Mouse (Mus musculus) left cerebral cortex, postnatal 10 days (tissue): ENCODE data around the gene Clic1. TPM values are rescaled to one million over a fixed set of nuclear protein-coding genes. Genes with fewer than 3 reads are reported as not detected.

Experiments
- DNase-seq, 2 experiments: peaks; one replicate each; pipeline ENCODE4 v3.0.0; 2021 to 2022; ENCODE audit warnings: low spot score in 2 of 2, mixed read lengths in 1 of 2; ENCODE audit errors: extremely low spot score in 1 of 2
- intact Hi-C: fragments of 180-260 bp; cut with DNase I; formaldehyde crosslinking; loops from one replicate; pipeline ENCODE4 v1.15.1; 2025
- total RNA-seq, 2 experiments: library from RNA; stranded (reverse); gene quantifications; 2 replicates each; pipeline ENCODE4 v1.2.3; 2021

The Clic1 gene
- total RNA-seq, 2 experiments from 2014 or later, result 14.3 to 15.8 TPM

GRCm38 (mm10) chr17:35103221-35103690, 53.5 kb downstream of the Clic1 start:
- no peak for DNase-seq
- intact Hi-C loops, result no loop called here

- intact Hi-C loops, result no loop called here
- no peak for DNase-seq
These were observed 54.3 kb downstream of the Clic1 start for GRCm38 (mm10) chr17:35104079-35104478.

GRCm38 (mm10) chr17:35104754-35105153, 55.0 kb downstream of the Clic1 start:
- intact Hi-C loops, result loop anchor here (5.0 kb wide), 1 partner anchor 82 kb away; no protein-coding TSS in a partner anchor

GRCm38 (mm10) chr17:35105740-35106389, 56.1 kb downstream of the Clic1 start:
- intact Hi-C loops, result loop anchor here (5.0 kb wide), 1 partner anchor 84 kb away; no protein-coding TSS in a partner anchor
- no peak for DNase-seq

More at GRCm38 (mm10) chr17:35104754-35105153, 55.0 kb downstream of the Clic1 start:
- DNase-seq, result no peak

- DNase-seq, result no peak
- intact Hi-C loops, result loop anchor here (5.0 kb wide), 1 partner anchor 84 kb away; no protein-coding TSS in a partner anchor
These were observed 56.8 kb downstream of the Clic1 start for GRCm38 (mm10) chr17:35106522-35106921.

GRCm38 (mm10) chr17:35108097-35108496, 58.3 kb downstream of the Clic1 start, which contains the start of gene Ly6g5c:
Gene Ly6g5c, plus strand, starts transcription at chr17:35108279.
- no peak for DNase-seq
- intact Hi-C loops, result loop anchor here (5.0 kb wide), 1 partner anchor 86 kb away; no protein-coding TSS in a partner anchor

Other genes with a start within 250 kb of the Clic1 start
- gene Cyp21a1, start 245.4 kb upstream of the Clic1 start, total RNA-seq, result not detected
- 10 to 100 TPM; 57.4 to 69.4 TPM for gene Stk19, start 213.0 kb upstream of the Clic1 start, total RNA-seq
- 10 to 100 TPM; 31.2 to 33.1 TPM for gene Dxo, start 212.9 kb upstream of the Clic1 start, total RNA-seq
- 10 to 100 TPM; 66.7 to 78.0 TPM for gene Skiv2l, start 199.8 kb upstream of the Clic1 start, total RNA-seq
- 10 to 100 TPM; 28.1 to 28.4 TPM for gene Nelfe, start 199.6 kb upstream of the Clic1 start, total RNA-seq
- under 1 TPM; 0.51 to 0.62 TPM for gene Cfb, start 187.4 kb upstream of the Clic1 start, total RNA-seq
- gene Zbtb12, start 170.5 kb upstream of the Clic1 start, total RNA-seq, result 1 to 10 TPM; 6.3 to 6.8 TPM
- not detected for gene Gm20547, start 167.9 kb upstream of the Clic1 start, total RNA-seq
- 1 to 10 TPM; 2.1 to 2.9 TPM for gene C2, start 151.7 kb upstream of the Clic1 start, total RNA-seq
- gene Ehmt2, start 151.5 kb upstream of the Clic1 start, total RNA-seq, result 100 to 1,000 TPM; 174 to 181 TPM
- under 1 TPM; 0.14 to 0.30 TPM for gene Slc44a4, start 135.5 kb upstream of the Clic1 start, total RNA-seq
- gene Neu1, start 118.7 kb upstream of the Clic1 start, total RNA-seq, result 10 to 100 TPM; 23.8 to 27.3 TPM
- 1 to 10 TPM; 1.2 to 2.0 TPM for gene Hspa1b, start 90.7 kb upstream of the Clic1 start, total RNA-seq
- gene Gm20481, start 80.1 kb upstream of the Clic1 start, total RNA-seq, result not detected
- 1 to 10 TPM; 3.0 to 5.4 TPM for gene Hspa1a, start 77.8 kb upstream of the Clic1 start, total RNA-seq
- gene Hspa1l, start 77.3 kb upstream of the Clic1 start, total RNA-seq, result under 1 TPM in 1 of 2 experiments, not detected in 1; 0.20 TPM
- gene Lsm2, start 68.1 kb upstream of the Clic1 start, total RNA-seq, result 10 to 100 TPM; 25.4 to 27.2 TPM
- 10 to 100 TPM; 55.1 to 56.7 TPM for gene Vars, start 49.0 kb upstream of the Clic1 start, total RNA-seq
- gene Vwa7, start 33.4 kb upstream of the Clic1 start, total RNA-seq, result under 1 TPM; 0.18 to 0.19 TPM
- 1 to 10 TPM in 1 of 2 experiments, under 1 TPM in 1; 0.83 to 1.0 TPM for gene Sapcd1, start 21.9 kb upstream of the Clic1 start, total RNA-seq
- under 1 TPM; 0.81 to 0.97 TPM for gene Msh5, start 3.2 kb upstream of the Clic1 start, total RNA-seq
- 10 to 100 TPM; 26.3 to 31.1 TPM for gene Ddah2, start 9.1 kb downstream of the Clic1 start, total RNA-seq
- not detected for gene Ly6g6c, start 15.4 kb downstream of the Clic1 start, total RNA-seq
- not detected for gene Mpig6b, start 16.2 kb downstream of the Clic1 start, total RNA-seq
- gene Ly6g6e, start 26.9 kb downstream of the Clic1 start, total RNA-seq, result 1 to 10 TPM; 1.6 to 2.3 TPM
- gene Ly6g6d, start 28.1 kb downstream of the Clic1 start, total RNA-seq, result 1 to 10 TPM in 1 of 2 experiments, not detected in 1; 1.1 TPM
- gene Ly6g6f, start 35.6 kb downstream of the Clic1 start, total RNA-seq, result not detected
- 10 to 100 TPM; 84.4 to 91.5 TPM for gene Abhd16a, start 39.3 kb downstream of the Clic1 start, total RNA-seq
- gene Ly6g5c, start 58.3 kb downstream of the Clic1 start, total RNA-seq, result not detected
- under 1 TPM; 0.58 to 0.81 TPM for gene Ly6g5b, start 65.5 kb downstream of the Clic1 start, total RNA-seq
- 10 to 100 TPM; 13.2 to 17.7 TPM for gene Gpank1, start 71.5 kb downstream of the Clic1 start, total RNA-seq
- 100 to 1,000 TPM; 196 to 210 TPM for gene Csnk2b, start 72.1 kb downstream of the Clic1 start, total RNA-seq
- gene D17H6S53E, start 76.4 kb downstream of the Clic1 start, total RNA-seq, result 10 to 100 TPM; 23.8 to 24.6 TPM
- gene Apom, start 82.1 kb downstream of the Clic1 start, total RNA-seq, result under 1 TPM in 1 of 2 experiments, not detected in 1; 0.34 TPM
- gene Bag6, start 85.2 kb downstream of the Clic1 start, total RNA-seq, result 100 to 1,000 TPM; 297 to 299 TPM
- 100 to 1,000 TPM; 261 to 270 TPM for gene Prrc2a, start 114.9 kb downstream of the Clic1 start, total RNA-seq
- 10 to 100 TPM in 1 of 2 experiments, 1 to 10 TPM in 1; 8.0 to 12.5 TPM for gene Aif1, start 126.1 kb downstream of the Clic1 start, total RNA-seq
- gene Lst1, start 138.5 kb downstream of the Clic1 start, total RNA-seq, result 10 to 100 TPM; 13.7 to 14.9 TPM
- gene Ltb, start 144.5 kb downstream of the Clic1 start, total RNA-seq, result 1 to 10 TPM in 1 of 2 experiments, under 1 TPM in 1; 0.77 to 1.4 TPM
- gene Tnf, start 152.0 kb downstream of the Clic1 start, total RNA-seq, result under 1 TPM in 1 of 2 experiments, not detected in 1; 0.19 TPM
- gene Lta, start 155.4 kb downstream of the Clic1 start, total RNA-seq, result 1 to 10 TPM in 1 of 2 experiments, under 1 TPM in 1; 0.51 to 1.1 TPM
- gene Gm16181, start 170.9 kb downstream of the Clic1 start, total RNA-seq, result not detected
- 100 to 1,000 TPM; 329 to 351 TPM for gene Atp6v1g2, start 183.7 kb downstream of the Clic1 start, total RNA-seq
- 10 to 100 TPM; 12.7 to 14.6 TPM for gene Nfkbil1, start 185.8 kb downstream of the Clic1 start, total RNA-seq
- 100 to 1,000 TPM; 255 to 261 TPM for gene Ddx39b, start 191.8 kb downstream of the Clic1 start, total RNA-seq
- gene H2-D1, start 212.8 kb downstream of the Clic1 start, total RNA-seq, result 10 to 100 TPM; 18.2 to 21.5 TPM